Mouse (Mus musculus): ENCODE results near the gene Rin2. TPM values are rescaled to one million over a fixed set of nuclear protein-coding genes. Genes with fewer than 3 reads are reported as not detected.

The Rin2 gene
- 3.5 and 3.6 TPM in 2 replicates for polyA plus RNA-seq (2012; rRNA removed)

GRCm38 (mm10) chr2:145675142-145675755, at the start of gene Rin2:
TSS of gene Rin2 (plus strand) at chr2:145675215.
- Histone ChIP-seq H3K4me1 (ENCODE audit: control insufficient read depth, insufficient read depth, low read length) (peaks cover 8% of the 10 kb centered on the region), H3K36me3 (ENCODE audit: control insufficient read depth, insufficient read depth, low read length) (no peaks in the 10 kb centered on the region), H3K27ac (ENCODE audit: control insufficient read depth, insufficient read depth, low read depth, low read length) (no peak within 1 kb of the TSS; the same call in none of the 2 replicates), H3K4me3 (ENCODE audit: control insufficient read depth, low read depth, low read length) (peak within 1 kb of the TSS; percentile 67), H3K27me3 (ENCODE audit: control insufficient read depth, insufficient read depth, low read length) (no peaks in the 10 kb centered on the region)
- TF ChIP-seq CTCF (IDR thresholded peaks at IDR 0.05; ENCODE audit: control insufficient read depth, insufficient read depth, insufficient replicate concordance, low read depth, low read length) (no peak), POLR2A (IDR thresholded peaks at IDR 0.05; ENCODE audit: control insufficient read depth, low read depth, low read length) (no peak)

- Histone ChIP-seq H3K27me3 (ENCODE audit: control insufficient read depth, insufficient read depth, low read length) (no peaks in the 10 kb centered on the region), H3K27ac (ENCODE audit: control insufficient read depth, insufficient read depth, low read depth, low read length) (no peak overlapping the region), H3K4me1 (ENCODE audit: control insufficient read depth, insufficient read depth, low read length) (no peaks in the 10 kb centered on the region), H3K4me3 (ENCODE audit: control insufficient read depth, low read depth, low read length) (no peak overlapping the region), H3K36me3 (ENCODE audit: control insufficient read depth, insufficient read depth, low read length) (no peaks in the 10 kb centered on the region)
- TF ChIP-seq CTCF (IDR thresholded peaks at IDR 0.05; ENCODE audit: control insufficient read depth, insufficient read depth, insufficient replicate concordance, low read depth, low read length) (no peak), POLR2A (IDR thresholded peaks at IDR 0.05; ENCODE audit: control insufficient read depth, low read depth, low read length) (no peak)
Observed at GRCm38 (mm10) chr2:145631123-145631798, 43.8 kb upstream of the Rin2 start.

DNA sequence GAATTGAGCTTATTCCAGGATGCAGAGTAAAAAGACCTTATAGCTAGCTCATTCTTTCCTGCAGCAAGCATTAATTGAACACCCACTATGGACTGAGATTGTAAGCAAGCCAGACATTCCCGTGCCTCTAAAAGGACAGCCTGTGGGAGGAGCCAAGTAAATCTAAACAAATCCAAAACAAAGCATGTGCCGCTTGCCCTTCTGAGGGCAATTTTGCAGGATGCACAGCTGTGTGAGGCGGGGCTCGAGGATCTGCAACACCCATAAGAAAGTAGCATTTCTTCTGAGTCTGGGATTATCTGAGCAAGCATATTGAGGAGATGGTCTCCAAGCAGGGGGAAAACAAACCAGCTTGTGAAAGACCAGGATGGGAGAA, 43.2 kb upstream of the Rin2 start:
- H3K27ac ChIP-seq (ENCODE audit: control insufficient read depth, insufficient read depth, low read depth, low read length) = no peak overlapping the region
- TF ChIP-seq CTCF (IDR thresholded peaks at IDR 0.05; ENCODE audit: control insufficient read depth, insufficient read depth, insufficient replicate concordance, low read depth, low read length) (no peak), POLR2A (IDR thresholded peaks at IDR 0.05; ENCODE audit: control insufficient read depth, low read depth, low read length) (no peak)
- no peaks in the 10 kb centered on the region for H3K4me1 ChIP-seq (ENCODE audit: control insufficient read depth, insufficient read depth, low read length)
- H3K36me3 ChIP-seq (ENCODE audit: control insufficient read depth, insufficient read depth, low read length) = no peaks in the 10 kb centered on the region
- no peak overlapping the region for H3K4me3 ChIP-seq (ENCODE audit: control insufficient read depth, low read depth, low read length)
- no peaks in the 10 kb centered on the region for H3K27me3 ChIP-seq (ENCODE audit: control insufficient read depth, insufficient read depth, low read length)

DNA sequence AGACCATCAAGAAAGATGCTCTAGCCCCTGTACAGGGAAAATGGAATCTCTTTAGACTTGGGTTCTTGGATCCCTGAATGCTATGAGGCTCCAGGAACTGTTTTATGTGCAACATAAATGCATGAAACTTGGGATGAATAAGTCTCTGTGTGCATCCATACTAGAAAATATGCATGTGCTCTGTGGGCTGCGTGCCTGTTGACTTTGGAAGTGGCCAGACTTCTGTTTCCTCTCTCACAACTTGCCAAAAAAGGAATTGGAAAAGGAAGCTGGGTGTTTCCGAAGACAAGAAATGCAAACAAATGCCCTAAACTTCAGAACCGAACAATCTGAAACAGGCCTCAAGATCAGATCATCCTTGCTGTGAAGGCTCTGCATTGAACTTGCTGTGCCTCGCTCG, 41.2 kb upstream of the Rin2 start:
- no peaks in the 10 kb centered on the region for H3K27me3 ChIP-seq (ENCODE audit: control insufficient read depth, insufficient read depth, low read length)
- no peak overlapping the region for H3K4me3 ChIP-seq (ENCODE audit: control insufficient read depth, low read depth, low read length)
- TF ChIP-seq POLR2A (IDR thresholded peaks at IDR 0.05; ENCODE audit: control insufficient read depth, low read depth, low read length) (no peak), CTCF (IDR thresholded peaks at IDR 0.05; ENCODE audit: control insufficient read depth, insufficient read depth, insufficient replicate concordance, low read depth, low read length) (no peak)
- no peaks in the 10 kb centered on the region for H3K4me1 ChIP-seq (ENCODE audit: control insufficient read depth, insufficient read depth, low read length)
- no peak overlapping the region for H3K27ac ChIP-seq (ENCODE audit: control insufficient read depth, insufficient read depth, low read depth, low read length)
- no peaks in the 10 kb centered on the region for H3K36me3 ChIP-seq (ENCODE audit: control insufficient read depth, insufficient read depth, low read length)

DNA sequence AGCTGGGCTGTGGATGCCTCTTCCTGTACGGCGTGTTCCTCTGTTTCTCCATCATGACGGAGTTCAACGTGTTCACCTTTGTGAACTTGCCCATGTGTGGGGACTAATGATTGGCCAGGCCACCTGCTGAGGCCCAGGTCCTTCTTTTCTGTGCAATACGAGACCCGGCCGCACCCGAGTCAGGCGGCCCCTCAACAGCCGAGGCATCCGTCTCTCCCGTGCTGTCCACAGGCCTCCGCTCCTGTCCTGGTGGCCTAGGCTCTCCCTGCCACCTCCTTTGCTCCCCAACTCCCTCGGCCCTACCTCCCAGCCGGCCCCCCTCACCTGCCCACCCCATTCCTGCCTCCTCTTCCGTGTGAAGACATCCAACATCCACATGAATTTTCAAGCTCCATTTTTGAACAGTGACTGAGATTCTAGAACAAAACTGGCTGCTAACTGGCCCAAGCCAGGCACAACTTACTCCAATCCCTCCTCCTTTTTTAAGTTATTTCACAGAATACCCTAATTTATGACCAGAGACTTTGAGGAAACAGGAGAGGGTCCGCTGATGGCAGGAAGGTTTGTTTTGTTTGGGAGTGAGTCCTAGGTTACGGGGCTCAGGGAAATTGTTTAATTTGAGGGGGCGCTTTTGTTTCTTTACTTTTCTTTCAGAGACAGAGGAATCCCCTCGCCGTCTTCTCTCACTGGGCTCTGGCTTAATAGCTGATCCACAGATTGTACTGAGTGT, 34.6 kb upstream of the Rin2 start:
- Histone ChIP-seq H3K4me3 (ENCODE audit: control insufficient read depth, low read depth, low read length) (no peak overlapping the region), H3K27me3 (ENCODE audit: control insufficient read depth, insufficient read depth, low read length) (no peaks in the 10 kb centered on the region), H3K27ac (ENCODE audit: control insufficient read depth, insufficient read depth, low read depth, low read length) (no peak overlapping the region), H3K36me3 (ENCODE audit: control insufficient read depth, insufficient read depth, low read length) (no peaks in the 10 kb centered on the region), H3K4me1 (ENCODE audit: control insufficient read depth, insufficient read depth, low read length) (no peaks in the 10 kb centered on the region; the same call in 1 of the 2 replicates)
- no peak for TF ChIP-seq CTCF (IDR thresholded peaks at IDR 0.05; ENCODE audit: control insufficient read depth, insufficient read depth, insufficient replicate concordance, low read depth, low read length)
- TF ChIP-seq POLR2A (IDR thresholded peaks at IDR 0.05; ENCODE audit: control insufficient read depth, low read depth, low read length) = no peak

DNA sequence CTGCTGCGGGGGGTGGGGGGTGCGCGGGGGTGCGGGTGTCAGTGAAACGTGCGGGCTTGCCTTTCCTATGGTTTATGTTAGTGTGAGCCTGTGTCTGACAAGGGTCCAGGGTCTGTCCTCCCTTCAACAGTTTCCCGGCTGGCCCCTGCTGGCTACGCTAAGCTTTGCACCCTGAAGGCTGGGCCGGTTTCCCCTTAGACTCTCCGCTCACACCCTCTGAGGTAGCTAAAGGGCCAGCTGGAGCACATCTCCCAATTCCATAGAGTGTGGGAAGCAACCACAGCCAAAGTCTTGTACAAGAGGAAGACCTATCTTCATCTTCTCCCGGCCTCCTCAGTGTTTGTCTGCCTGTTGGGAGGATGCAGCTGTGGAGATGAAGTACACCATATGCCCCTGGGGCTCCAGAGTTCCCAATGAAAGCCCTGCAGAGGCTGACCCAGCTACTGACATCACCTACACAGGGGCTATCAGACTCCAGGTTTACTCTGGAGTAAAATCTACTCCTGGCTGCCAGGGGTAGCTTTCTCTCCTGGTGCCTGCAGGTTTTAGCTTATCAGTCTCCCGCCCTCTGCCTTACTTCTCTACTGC, 19.5 kb upstream of the Rin2 start:
- H3K36me3 ChIP-seq (ENCODE audit: control insufficient read depth, insufficient read depth, low read length) = no peaks in the 10 kb centered on the region
- no peaks in the 10 kb centered on the region for H3K27me3 ChIP-seq (ENCODE audit: control insufficient read depth, insufficient read depth, low read length)
- H3K4me1 ChIP-seq (ENCODE audit: control insufficient read depth, insufficient read depth, low read length) = no peaks in the 10 kb centered on the region
- H3K27ac ChIP-seq (ENCODE audit: control insufficient read depth, insufficient read depth, low read depth, low read length) = no peak overlapping the region
- TF ChIP-seq POLR2A (IDR thresholded peaks at IDR 0.05; ENCODE audit: control insufficient read depth, low read depth, low read length) (no peak), CTCF (IDR thresholded peaks at IDR 0.05; ENCODE audit: control insufficient read depth, insufficient read depth, insufficient replicate concordance, low read depth, low read length) (no peak)
- no peak overlapping the region for H3K4me3 ChIP-seq (ENCODE audit: control insufficient read depth, low read depth, low read length)

DNA sequence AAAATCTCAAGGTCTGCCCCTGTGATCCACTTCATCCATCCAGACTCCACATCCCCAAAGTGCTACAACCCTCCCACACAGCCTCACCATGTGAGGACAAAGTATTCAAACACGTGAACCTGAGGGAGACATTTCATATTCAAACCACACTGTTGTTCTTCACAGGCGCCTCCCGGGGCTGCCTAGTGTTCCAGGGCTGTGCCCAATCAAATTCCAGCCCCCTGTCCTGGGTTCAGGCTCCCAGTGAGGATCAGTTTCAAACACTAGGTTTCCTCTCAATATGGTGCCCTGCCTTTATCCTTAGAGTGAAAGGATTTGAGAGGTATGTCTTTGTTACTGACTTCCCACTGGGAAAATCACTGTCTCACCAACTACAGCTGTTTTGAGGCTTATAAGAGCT, 18.9 kb upstream of the Rin2 start:
- Histone ChIP-seq H3K4me1 (ENCODE audit: control insufficient read depth, insufficient read depth, low read length) (no peaks in the 10 kb centered on the region), H3K27me3 (ENCODE audit: control insufficient read depth, insufficient read depth, low read length) (no peaks in the 10 kb centered on the region), H3K27ac (ENCODE audit: control insufficient read depth, insufficient read depth, low read depth, low read length) (no peak overlapping the region), H3K4me3 (ENCODE audit: control insufficient read depth, low read depth, low read length) (no peak overlapping the region), H3K36me3 (ENCODE audit: control insufficient read depth, insufficient read depth, low read length) (no peaks in the 10 kb centered on the region)
- TF ChIP-seq POLR2A (IDR thresholded peaks at IDR 0.05; ENCODE audit: control insufficient read depth, low read depth, low read length) (no peak), CTCF (IDR thresholded peaks at IDR 0.05; ENCODE audit: control insufficient read depth, insufficient read depth, insufficient replicate concordance, low read depth, low read length) (no peak)

All from testis, adult 2 months (tissue).